Mouse (Mus musculus) lung, postnatal 25 days (tissue): ENCODE results near the gene Olfr68.
"Not testable (repeated sequence)": the region's sequence is repeated elsewhere in the genome, so short reads cannot be mapped to it uniquely, and the experiment has no call there.

Experiments
- DNase-seq: peaks from one replicate; pipeline ENCODE4 v3.0.0; 2022; ENCODE audit warnings: low spot score

Gene Olfr68

GRCm38 (mm10) chr7:103762212-103762611 lies 17.3 kb downstream of the Olfr68 start:
- DNase-seq: not testable (repeated sequence)

DNA sequence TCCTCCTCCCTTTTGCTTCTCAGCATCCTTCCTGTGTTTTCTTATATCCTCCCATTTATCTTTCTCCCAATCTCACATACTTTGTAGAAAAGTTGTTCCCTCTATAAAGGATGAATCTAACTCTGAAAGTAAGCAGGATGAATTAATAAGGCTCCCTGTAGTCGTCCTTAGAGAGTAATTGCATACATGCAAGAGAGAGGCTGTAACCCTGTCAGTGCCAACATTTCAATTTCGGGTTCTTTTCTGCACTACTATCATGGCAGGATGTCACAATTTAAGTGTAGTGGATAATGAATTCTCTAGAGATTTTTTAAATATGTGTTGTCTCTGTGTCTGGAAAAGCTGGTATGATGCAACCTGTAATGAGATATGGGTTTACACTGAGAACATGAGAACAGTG lies 22.3 kb downstream of the Olfr68 start, which contains the start of gene Olfr630:
Gene Olfr630, minus strand, starts transcription at position 101 of the 400 bp plus-strand sequence.
- no peak for DNase-seq

- no peak for DNase-seq
These were observed 34.7 kb downstream of the Olfr68 start, which contains the start of gene Olfr629 for GRCm38 (mm10) chr7:103744843-103745242. TSS of gene Olfr629 (minus strand) at chr7:103744943.

DNA sequence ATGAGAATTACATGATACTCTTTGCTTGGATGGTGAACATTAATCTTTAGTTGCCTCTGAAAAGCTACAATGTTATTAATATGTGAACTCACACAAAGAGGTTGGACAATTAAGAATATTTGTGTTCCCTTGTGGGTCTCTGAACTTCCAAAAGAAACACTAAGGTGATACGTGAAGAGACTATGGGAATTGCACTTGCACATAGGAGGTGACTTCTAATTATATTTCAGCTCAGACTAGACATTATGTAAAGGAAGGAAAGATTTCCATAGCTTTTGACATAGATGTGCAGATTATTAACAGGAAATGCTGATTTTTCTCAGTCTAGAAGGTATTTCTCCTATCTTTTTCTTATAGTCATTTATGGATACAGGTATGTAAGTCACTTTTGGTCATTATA lies 49.4 kb downstream of the Olfr68 start, which contains the start of gene Olfr628:
Gene Olfr628, plus strand, starts transcription at position 301 of the 400 bp plus-strand sequence.
- DNase-seq: no peak
